Mouse (Mus musculus): ENCODE results near the gene Ptpn13.

Ptpn13 gene

GRCm38 (mm10) chr5:103424678-103425319, at the start of gene Ptpn13:
Ptpn13 (plus strand) TSS chr5:103425192.
- in situ Hi-C loops (cut with MboI, MseI) = no loop called here

GRCm38 (mm10) chr5:103375226-103375625, 49.8 kb upstream of the Ptpn13 start:
- in situ Hi-C loops (cut with MboI, MseI) = no loop called here

- in situ Hi-C loops (cut with MboI, MseI) = no loop called here
Observed at GRCm38 (mm10) chr5:103376354-103377295, 48.4 kb upstream of the Ptpn13 start.

GRCm38 (mm10) chr5:103377493-103378130, 47.4 kb upstream of the Ptpn13 start:
- in situ Hi-C loops (cut with MboI, MseI) = no loop called here

GRCm38 (mm10) chr5:103380785-103381527, 44.0 kb upstream of the Ptpn13 start:
- in situ Hi-C loops (cut with MboI, MseI) = no loop called here

GRCm38 (mm10) chr5:103382951-103383350, 42.0 kb upstream of the Ptpn13 start:
- in situ Hi-C loops (cut with MboI, MseI) = no loop called here

- in situ Hi-C loops (cut with MboI, MseI) = no loop called here
Observed at GRCm38 (mm10) chr5:103384021-103384420, 41.0 kb upstream of the Ptpn13 start.

GRCm38 (mm10) chr5:103387540-103388026, 37.4 kb upstream of the Ptpn13 start:
- in situ Hi-C loops (cut with MboI, MseI) = no loop called here

GRCm38 (mm10) chr5:103389415-103389814, 35.6 kb upstream of the Ptpn13 start:
- in situ Hi-C loops (cut with MboI, MseI) = no loop called here

- in situ Hi-C loops (cut with MboI, MseI) = no loop called here
Observed at GRCm38 (mm10) chr5:103393220-103393619, 31.8 kb upstream of the Ptpn13 start.

- in situ Hi-C loops (cut with MboI, MseI) = no loop called here
Observed at GRCm38 (mm10) chr5:103393752-103394151, 31.2 kb upstream of the Ptpn13 start.

GRCm38 (mm10) chr5:103395683-103396082, 29.3 kb upstream of the Ptpn13 start:
- in situ Hi-C loops (cut with MboI, MseI) = no loop called here

GRCm38 (mm10) chr5:103397429-103397828, 27.6 kb upstream of the Ptpn13 start:
- in situ Hi-C loops (cut with MboI, MseI) = no loop called here

- in situ Hi-C loops (cut with MboI, MseI) = no loop called here
Observed at GRCm38 (mm10) chr5:103404213-103404968, 20.6 kb upstream of the Ptpn13 start.

- in situ Hi-C loops (cut with MboI, MseI) = no loop called here
Observed at GRCm38 (mm10) chr5:103405921-103406320, 19.1 kb upstream of the Ptpn13 start.

- in situ Hi-C loops (cut with MboI, MseI) = no loop called here
Observed at GRCm38 (mm10) chr5:103412020-103412747, 12.8 kb upstream of the Ptpn13 start.

GRCm38 (mm10) chr5:103414542-103414941, 10.4 kb upstream of the Ptpn13 start:
- in situ Hi-C loops (cut with MboI, MseI) = no loop called here

- in situ Hi-C loops (cut with MboI, MseI) = no loop called here
Observed at GRCm38 (mm10) chr5:103418009-103418408, 7.0 kb upstream of the Ptpn13 start.

- in situ Hi-C loops (cut with MboI, MseI) = no loop called here
Observed at GRCm38 (mm10) chr5:103418886-103419285, 6.1 kb upstream of the Ptpn13 start.

- in situ Hi-C loops (cut with MboI, MseI) = no loop called here
Observed at GRCm38 (mm10) chr5:103420568-103420967, 4.4 kb upstream of the Ptpn13 start.
